ENCODE assay signal across 8 mouse cellular contexts in the genomic region with DNA sequence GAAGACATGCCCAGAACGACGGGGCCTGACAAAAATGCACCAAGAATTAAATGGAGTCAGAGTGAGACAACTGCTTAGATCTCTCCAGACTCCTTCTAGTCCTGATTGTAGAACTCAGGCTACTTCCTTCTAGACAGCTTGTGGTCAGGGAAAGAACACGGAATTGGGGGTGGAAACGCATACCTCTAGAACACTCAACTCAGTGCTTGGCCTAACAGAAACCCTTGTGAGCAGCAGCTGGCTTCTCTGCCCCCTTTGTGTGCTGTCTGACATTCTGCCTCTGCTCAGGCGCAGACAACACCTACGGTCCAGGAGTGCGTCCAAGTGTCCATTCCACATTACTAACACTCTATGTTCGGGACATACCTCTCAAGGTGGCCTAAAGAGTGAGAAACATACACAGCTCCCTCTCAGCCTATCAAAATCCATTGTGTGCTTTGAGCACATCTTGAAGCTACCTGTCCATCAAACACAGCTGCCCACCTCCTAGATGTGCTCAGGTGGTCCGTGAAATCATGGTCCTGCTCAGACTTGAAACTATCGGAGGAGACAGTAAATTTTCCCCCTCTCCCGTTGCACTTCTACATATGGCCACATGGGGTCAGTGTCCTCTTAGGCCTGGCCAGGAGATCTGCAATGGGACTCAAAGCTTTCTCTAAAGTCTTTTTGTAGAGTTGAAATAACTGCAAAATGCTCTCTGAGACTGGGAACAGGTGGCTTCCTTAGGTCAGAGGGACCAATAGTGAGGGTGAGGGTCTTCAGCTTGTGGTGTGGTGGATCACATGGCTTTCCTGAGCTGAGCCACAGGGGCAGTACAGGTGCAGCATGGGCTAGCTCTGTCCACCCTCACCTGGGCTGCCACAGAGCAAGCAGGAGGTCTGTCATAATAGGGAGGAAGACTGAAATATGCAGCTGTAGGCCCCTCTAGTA. TPM values are rescaled to one million over a fixed set of nuclear protein-coding genes. Genes with fewer than 3 reads are reported as not detected.
DNase-seq lines count a peak whose midpoint lies in the region; ATAC-seq and TF ChIP-seq lines count a peak whose summit lies in the region.

No protein-coding gene starts in this region.

- intact Hi-C loops in left cerebral cortex, adult 2 months (cut with DNase I) = loop anchor here (1.0 to 5.0 kb wide), 4 partner anchors 145 to 541 kb away; no protein-coding TSS in a partner anchor

- DNase-seq in MN1 (ENCODE audit: low spot score) = peak; percentile 80
- DNase-seq in c-Kit-positive CD71-positive TER-119-positive erythroid progenitor cells, embryonic 14.5 days (ENCODE audit: low spot score) = peak; percentile 79
- DNase-seq in left cerebral cortex, adult 2 months (ENCODE audit: extremely low spot score in 1 of 2, low spot score in 2 of 2) = peak; percentile 60 to 74
- peak; percentile 57 for DNase-seq in right cerebral cortex, adult 18-20 months
- DNase-seq in urinary bladder, postnatal 36 days (ENCODE audit: low spot score in 2 of 2) = peak; percentile 51 to 53

- no peaks in the 10 kb centered on the region for H3K27me3 ChIP-seq in forebrain, embryonic 13.5 days
- H3K27me3 ChIP-seq in hindbrain, embryonic 13.5 days = 0 out of 2 replicates have a peak, but pooled peaks cover 7% of the 10 kb centered on the region
- no peaks in the 10 kb centered on the region for H3K27me3 ChIP-seq in megakaryocyte, embryonic 14.5 days (replicated peaks)

- H3K9ac ChIP-seq in forebrain, embryonic 13.5 days = no peak overlapping the region
- H3K9ac ChIP-seq in hindbrain, embryonic 13.5 days = no peak overlapping the region

- 68% methylated on average over 11 of the region's 11 CpGs for WGBS in forebrain, embryonic 13.5 days
- WGBS in hindbrain, embryonic 13.5 days = 63% methylated on average over 11 of the region's 11 CpGs

- no peak overlapping the region for H3K27ac ChIP-seq in forebrain, embryonic 13.5 days
- no peak overlapping the region for H3K27ac ChIP-seq in hindbrain, embryonic 13.5 days
- H3K27ac ChIP-seq in left cerebral cortex, adult 2 months = no peak overlapping the region

- TF ChIP-seq CTCF in left cerebral cortex, adult 2 months (IDR thresholded peaks at IDR 0.05) = peak; percentile 96

- H3K9me3 ChIP-seq in forebrain, embryonic 13.5 days (replicated peaks) = no peaks in the 10 kb centered on the region
- no peaks in the 10 kb centered on the region for H3K9me3 ChIP-seq in hindbrain, embryonic 13.5 days
- no peaks in the 10 kb centered on the region for H3K9me3 ChIP-seq in megakaryocyte, embryonic 14.5 days

- no peak overlapping the region for H3K4me3 ChIP-seq in forebrain, embryonic 13.5 days
- no peak overlapping the region for H3K4me3 ChIP-seq in hindbrain, embryonic 13.5 days
- no peak overlapping the region for H3K4me3 ChIP-seq in left cerebral cortex, adult 2 months
- peak overlapping the region; percentile 51 for H3K4me3 ChIP-seq in megakaryocyte, embryonic 14.5 days (replicated peaks)

- no peaks in the 10 kb centered on the region for H3K36me3 ChIP-seq in forebrain, embryonic 13.5 days (ENCODE audit: poor library complexity, severe bottlenecking)
- no peaks in the 10 kb centered on the region for H3K36me3 ChIP-seq in hindbrain, embryonic 13.5 days
- H3K36me3 ChIP-seq in megakaryocyte, embryonic 14.5 days (replicated peaks; ENCODE audit: low read length) = no peaks in the 10 kb centered on the region

- no peak overlapping the region for H3K4me2 ChIP-seq in forebrain, embryonic 13.5 days
- H3K4me2 ChIP-seq in hindbrain, embryonic 13.5 days = no peak overlapping the region

- no peaks in the 10 kb centered on the region for H3K4me1 ChIP-seq in forebrain, embryonic 13.5 days
- no peaks in the 10 kb centered on the region for H3K4me1 ChIP-seq in hindbrain, embryonic 13.5 days (replicated peaks)
- H3K4me1 ChIP-seq in megakaryocyte, embryonic 14.5 days = peaks cover 64% of the 10 kb centered on the region

- ATAC-seq in forebrain, embryonic 13.5 days = peak; percentile 71
- ATAC-seq in hindbrain, embryonic 13.5 days (ENCODE audit: low FRiP score) = peak; percentile 73; the same call in 1 of the 2 replicates

RNA-seq across cellular contexts. Expression of a gene that starts 22.9 kb away (rescaled TPM):
- polyA plus RNA-seq in forebrain, embryonic 13.5 days (2015; fragmentation: Nextera tagmentation; extraction: Ambion mirVana) = 18.0 and 18.2 TPM in 2 replicates
- 27.0 and 27.9 TPM in 2 replicates for polyA plus RNA-seq in hindbrain, embryonic 13.5 days (2015; fragmentation: Nextera tagmentation; extraction: Ambion mirVana)
- total RNA-seq in left cerebral cortex, adult 2 months (2021) = 10 to 100 TPM; 74.0 to 78.6 TPM
- 1.3 and 6.0 TPM in 2 replicates for polyA plus RNA-seq in megakaryocyte, embryonic 14.5 days (2012; ENCODE audit: insufficient read depth, low replicate concordance)
